Mouse (Mus musculus): ENCODE data around the gene Rnaset2a.
A peak's percentile ranks its signal among the peaks of the same experiment; 100 is the strongest.
"Not testable (repeated sequence)": the region's sequence is repeated elsewhere in the genome, so short reads cannot be mapped to it uniquely, and the experiment has no call there.

The Rnaset2a gene

DNA sequence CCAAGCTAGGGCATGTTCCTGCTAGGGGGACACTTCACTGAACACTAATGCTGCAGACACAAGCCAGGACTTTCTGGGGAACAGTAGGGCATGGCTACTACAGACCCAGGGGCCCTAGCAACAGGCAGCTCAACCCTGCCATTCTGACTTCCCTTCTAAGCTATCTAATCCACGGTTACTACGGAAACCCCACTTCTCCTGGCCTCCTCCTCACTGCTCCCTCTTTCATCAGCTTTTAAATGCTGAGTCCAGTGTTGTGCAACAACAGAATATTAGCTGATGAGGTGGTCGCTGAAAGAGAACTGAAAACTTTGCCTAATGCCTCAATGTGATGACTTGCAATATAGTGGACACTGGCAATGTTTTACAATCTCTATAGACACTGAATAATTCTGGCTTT, 7.7 kb downstream of the Rnaset2a start:
- peak; percentile 7 for DNase-seq (ENCODE audit: low read depth, low spot score)

DNA sequence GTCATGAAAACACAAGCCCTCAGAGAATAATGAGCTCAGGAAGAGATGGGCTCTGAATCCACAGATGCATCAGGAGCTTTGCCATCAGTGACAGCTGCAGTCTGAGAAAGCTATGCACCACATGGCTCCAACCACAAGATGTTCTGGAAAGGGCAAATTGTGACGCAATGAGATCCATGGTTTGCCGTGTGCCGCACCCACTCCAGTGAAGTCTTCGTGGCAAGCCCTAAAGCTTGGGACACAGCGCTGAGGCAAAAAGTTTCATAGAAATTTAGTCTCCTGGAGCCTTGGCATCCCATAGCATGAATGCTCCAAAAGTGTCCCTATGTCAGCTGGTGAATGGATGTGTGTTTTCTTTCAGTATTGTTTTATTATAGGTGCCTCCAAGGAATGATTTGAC, 9.8 kb downstream of the Rnaset2a start:
- DNase-seq (ENCODE audit: low read depth, low spot score) = not testable (repeated sequence)

DNA sequence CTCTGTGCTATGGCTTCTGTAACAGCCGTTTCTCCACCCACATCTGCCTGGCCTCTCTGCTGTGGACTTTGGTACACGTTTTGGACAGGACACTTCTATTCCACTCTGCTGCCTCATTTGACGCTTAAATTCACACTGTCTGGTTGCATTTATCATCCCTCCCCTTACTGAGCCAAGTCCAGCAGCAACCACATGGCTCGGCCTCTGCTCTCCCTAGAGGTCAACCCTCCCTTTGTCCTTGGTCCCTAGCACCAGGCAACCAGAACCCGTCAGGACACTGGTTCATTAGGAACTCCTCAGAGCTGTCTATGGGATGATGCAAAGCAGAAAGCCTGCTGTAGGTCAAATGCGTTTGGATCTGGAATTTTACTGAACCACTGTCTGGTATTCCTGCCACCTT, 17.0 kb downstream of the Rnaset2a start:
- not testable (repeated sequence) for DNase-seq (ENCODE audit: low read depth, low spot score)

DNA sequence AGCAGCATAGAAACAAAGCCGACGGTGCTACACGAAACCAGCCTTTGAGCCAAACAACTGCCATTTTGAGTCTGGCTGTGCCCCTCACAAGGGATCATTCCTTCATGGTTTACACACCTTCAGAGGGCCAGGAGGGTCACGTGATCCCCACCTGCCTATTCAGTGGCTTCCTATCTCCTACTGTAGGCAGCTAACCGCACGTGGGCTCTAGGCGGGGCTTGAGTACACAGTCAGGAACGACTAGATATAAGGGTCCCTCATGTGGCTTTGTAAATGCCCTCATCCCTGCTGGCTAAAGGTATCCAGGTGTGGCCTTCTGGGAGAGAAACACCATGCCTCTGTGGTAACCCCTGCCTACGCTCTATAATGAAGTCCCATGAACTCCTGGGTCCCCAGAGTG, 18.3 kb downstream of the Rnaset2a start:
- not testable (repeated sequence) for DNase-seq (ENCODE audit: low read depth, low spot score)

DNA sequence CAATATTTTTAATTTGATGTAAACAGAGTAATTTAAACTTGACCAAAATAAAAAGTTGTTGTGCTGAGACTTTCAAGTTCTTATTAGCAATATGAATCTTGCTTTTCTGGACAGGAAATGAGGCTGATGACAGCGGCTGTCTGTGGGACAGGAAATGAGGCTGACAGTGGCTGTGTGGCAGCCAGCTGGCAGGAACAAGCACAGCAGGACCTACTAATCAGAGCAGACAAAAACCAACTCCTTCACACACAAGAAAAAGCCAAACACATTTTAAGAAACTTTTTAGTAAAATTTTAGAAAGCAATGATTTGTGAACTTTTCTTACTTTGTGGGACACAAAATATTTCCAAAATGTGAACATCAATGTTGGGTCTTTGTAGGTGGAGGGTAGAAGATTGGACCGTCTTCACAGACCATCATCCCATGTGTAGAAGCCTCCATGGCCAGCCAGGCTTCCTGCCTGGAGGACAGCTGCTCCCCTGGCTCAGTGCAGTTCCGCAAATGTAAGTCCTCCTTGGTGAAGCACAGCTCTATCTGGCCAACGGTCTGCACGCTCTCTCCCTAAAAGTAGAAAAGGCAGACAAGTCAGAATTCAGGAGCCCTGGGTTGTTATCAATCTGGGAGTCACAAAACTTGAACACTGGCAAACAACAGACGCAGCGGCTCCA, 19.4 kb downstream of the Rnaset2a start:
- DNase-seq (ENCODE audit: low read depth, low spot score) = not testable (repeated sequence)

DNA sequence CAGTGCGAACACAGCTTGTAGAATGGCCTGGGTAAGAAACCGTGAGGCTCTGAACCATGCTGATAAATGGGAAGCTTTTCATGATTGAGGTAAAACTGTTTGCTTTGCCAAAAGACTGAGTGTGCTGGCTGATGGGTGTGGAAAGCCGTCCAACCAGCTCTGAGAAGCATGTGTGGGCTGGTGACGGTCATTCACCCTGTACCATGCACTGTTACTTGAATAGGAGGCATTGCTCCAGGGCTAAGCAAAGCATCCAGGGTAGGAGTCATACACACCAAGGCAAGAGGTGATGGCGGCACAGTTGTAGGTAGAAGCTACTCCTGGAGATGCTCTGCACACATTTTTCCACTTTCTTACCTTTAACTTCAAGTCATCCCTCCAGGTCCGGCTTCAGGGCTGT, 23.3 kb downstream of the Rnaset2a start:
- not testable (repeated sequence) for DNase-seq (ENCODE audit: low read depth, low spot score)

DNA sequence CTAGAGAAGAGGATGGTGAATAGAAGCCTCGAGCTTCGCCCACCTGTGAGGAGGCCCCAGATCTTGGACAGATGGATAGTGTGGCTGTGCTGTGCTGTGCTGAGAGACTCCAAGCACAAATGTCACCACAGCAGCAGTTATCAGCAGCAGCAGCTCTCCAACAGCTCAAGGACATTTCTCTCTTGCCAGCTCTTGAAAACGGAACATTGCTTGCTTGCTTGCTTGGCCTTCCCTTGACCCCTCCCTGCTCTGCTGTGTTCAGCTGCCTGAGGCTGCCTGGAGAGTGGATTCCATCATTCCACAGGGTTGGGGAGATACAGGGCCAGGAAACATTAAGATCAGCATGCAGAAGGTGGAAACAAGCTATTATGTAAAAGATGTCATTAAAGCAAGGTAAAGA, 24.9 kb downstream of the Rnaset2a start:
- DNase-seq (ENCODE audit: low read depth, low spot score) = not testable (repeated sequence)

DNA sequence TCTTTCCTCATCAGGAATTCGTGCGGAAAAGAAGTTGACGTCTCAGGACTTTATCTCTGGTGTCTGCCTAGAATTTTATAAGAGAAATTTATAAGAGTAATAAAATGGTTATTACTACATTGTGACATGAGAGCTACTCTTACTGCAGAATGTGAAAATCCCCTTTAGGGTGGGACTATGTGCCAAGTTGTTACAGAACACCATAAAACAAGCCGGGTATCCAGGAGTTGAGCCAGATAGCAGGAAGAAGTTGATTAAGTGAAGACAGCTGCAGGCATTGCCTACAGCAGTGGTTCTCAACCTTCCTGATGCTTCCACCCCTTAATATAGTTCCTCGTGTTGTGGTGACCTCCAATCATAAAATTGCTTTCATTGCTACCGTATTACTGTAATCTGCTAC, 31.0 kb downstream of the Rnaset2a start:
- DNase-seq (ENCODE audit: low read depth, low spot score) = not testable (repeated sequence)

DNA sequence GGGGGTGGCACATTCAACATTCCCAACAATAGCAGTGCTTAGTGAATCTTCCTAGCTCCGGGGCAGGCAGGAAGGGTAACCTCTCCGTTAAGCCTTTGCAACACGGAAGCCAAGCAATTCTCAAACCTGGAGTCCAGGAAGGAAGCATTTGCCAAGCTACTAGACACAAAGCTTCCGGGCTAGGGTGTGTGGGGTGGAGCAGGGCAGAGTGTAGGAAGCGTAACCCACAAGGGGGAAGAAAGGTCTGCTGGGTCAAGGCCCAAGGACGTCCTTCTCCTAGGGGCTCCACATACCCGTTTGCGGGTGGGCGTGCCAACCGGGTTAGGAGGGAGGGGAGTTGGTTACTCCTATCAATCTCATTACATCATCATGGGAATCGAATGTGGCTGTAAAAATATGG, 31.5 kb downstream of the Rnaset2a start:
- not testable (repeated sequence) for DNase-seq (ENCODE audit: low read depth, low spot score)

DNA sequence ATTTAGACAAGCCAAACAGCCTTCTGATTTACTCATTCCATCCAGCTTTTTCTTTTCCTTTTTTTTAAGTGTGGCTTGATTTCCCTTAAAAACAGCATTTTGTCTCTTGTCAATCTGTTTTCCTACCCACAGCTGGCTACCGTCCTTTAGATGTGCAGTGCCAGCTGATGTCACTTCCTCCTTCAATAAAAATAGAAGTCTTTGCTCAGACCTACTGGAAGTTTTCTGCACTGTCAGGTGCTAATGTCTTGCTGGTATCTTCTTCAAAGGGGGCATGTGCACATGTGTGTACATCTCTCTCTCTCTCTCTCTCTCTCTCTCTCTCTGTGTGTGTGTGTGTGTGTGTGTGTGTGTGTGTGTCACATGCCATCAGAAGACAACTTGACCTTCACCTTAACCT, 35.7 kb downstream of the Rnaset2a start:
- not testable (repeated sequence) for DNase-seq (ENCODE audit: low read depth, low spot score)

DNA sequence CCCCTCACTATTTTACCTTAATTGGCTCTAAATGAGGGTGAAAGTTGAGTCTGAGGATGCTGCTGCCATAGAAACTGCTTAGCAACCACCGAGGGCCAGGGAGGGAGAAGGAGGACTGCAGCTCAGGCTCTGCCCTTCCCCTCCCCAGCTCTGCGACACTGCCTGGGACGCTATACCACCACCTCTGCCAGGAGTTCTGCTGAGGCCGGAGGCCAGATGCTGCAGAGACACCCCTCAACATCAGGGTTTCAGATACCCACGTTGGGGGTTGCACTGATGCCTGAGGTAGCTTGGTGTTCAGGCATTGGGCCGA, 46.6 kb downstream of the Rnaset2a start:
- DNase-seq (ENCODE audit: low read depth, low spot score) = not testable (repeated sequence)

DNA sequence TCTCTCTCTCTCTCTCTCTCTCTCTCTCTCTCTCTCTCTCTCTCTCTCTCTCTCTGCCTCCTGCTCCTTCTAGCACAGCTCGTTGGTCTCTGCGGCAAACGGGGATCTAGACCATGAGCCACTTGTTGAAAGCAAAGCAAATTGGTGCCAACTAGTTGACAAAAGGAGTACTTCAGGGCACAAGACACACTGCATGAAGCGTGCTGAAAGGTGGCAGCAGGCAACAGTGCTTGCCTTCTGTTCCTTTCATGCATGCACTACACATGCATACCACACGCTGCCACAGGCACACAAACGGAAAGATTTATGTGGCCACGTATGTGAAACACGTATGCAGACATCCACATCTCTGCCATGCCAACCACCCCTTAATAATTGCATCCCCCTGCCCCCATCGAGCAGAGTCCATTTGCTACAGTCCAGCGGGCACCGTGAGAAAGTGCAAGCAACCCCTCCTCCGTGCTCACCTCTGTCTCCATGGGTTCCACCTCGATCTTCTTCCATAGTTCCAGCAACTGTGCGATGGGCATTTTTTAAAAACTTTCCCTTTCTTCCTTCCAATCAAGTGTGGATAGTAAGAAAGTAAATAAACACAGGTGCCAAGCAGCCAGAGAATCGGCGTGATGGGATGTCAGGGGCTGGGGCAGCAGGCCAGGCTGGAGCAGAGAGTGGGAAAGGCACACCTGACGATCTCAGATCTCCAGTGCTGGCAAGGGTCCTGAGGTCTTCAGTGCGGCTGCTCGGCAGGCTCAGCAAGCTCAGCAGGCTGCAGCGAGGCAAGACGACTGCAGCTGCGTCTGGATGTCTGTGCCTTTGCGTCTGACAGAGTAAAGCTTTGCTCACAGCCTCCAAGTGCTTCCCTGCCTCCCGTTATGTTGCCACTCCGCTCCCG, 47.2 kb downstream of the Rnaset2a start:
- not testable (repeated sequence) for DNase-seq (ENCODE audit: low read depth, low spot score)

DNA sequence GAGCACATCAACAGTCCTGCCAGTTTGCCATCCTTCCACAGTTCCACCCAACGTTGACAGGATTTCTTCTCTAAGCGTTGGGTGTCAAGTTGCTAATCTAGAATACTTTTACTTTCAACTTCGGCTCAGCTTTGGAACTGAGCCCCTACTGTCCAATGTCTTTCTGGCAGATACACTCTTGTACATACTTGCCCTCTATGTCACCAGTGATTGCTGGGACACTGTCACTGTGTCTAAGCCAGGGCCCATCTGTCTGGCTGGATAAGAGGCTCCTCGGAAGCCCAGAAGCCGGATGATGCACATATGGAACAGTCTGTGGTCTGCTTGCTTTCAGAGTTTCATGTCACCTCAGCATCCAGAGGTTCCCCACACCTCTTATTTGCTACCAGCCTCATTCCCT, 51.7 kb downstream of the Rnaset2a start:
- not testable (repeated sequence) for DNase-seq (ENCODE audit: low read depth, low spot score)

DNA sequence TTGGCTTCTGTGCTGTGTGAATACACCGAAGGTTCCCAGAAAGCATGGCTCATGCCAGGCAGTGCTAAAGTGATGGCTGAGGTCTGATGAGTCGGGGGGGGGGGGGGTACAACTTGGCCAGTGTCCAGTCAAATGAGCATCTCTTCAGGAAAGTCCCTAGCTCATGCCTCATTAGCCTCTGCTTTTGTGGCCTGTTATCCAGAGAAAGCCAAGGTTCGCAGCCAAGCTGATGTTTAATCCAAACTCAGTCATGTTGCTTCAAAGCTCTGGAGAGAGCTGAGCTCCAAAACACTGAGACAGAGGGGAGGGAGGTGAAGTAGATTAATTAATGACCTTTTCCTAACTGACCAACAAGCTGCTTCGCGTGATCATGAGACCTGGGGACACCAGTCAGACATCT, 52.2 kb downstream of the Rnaset2a start:
- not testable (repeated sequence) for DNase-seq (ENCODE audit: low read depth, low spot score)

DNA sequence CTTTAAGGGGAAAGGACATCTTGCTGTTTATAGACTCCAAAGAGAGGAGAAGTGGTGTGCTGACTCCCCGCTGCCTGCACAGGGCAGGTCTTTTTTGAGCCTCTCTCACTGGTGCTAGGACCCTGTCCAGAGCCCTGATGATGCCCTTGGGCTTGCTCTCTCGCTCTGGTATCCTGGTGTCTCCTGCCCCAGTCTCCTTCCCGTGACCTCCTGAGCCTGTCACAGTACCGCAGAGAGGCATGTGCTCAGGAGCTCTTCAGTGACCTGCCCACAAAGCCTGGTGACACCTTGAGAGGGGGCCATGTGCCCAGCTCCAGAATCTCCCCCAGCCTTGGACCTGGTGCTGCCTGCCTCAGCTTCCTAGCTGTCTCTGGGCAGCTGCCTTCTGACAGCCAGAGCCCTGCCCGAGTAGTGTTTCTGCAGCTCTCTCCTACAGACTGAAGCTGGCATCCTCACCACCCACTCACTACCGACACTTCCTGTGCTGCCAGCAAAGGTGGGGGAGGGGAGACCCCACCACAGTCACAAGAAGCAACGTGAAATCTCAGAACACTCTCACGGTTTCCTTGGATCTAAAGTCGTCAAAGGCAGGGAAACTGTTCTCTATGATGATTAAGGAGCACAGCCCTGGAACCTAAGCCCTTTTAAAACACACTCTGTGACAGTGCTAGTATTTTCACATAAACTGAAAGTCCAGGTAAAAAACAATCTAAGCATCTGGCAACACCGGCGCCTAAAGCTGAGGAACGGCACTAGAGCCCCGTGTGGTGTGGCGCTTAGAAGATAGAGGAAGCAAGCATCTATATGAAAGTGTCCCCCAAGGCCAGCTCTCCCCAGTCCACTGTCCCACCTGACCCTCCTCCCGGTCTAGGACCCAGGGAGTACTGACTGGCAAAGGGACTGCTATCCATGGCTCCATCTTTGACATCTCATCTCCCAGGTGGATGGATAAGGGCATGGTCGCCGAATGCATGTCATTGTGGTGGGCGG, 55.1 kb downstream of the Rnaset2a start:
- DNase-seq (ENCODE audit: low read depth, low spot score) = not testable (repeated sequence)

DNA sequence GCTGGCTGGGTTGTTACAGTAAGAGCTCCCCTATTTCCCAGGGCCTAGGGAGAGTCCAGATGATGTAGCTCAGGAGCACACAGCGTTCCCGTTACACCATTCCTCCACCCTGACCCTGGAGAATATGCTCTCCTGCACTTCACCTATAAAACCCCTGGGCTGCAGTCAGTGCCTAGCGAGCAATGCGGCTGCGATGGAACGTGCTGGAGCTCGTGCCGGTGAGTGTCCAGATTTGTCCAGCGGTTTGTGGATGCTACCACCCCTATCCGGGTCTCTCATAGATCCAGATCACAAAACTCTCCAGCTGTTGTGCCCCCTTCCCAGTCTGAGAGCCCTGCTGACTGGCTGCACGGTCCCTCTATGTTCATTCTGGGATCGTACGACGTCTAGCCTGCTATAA, 56.6 kb downstream of the Rnaset2a start:
- DNase-seq (ENCODE audit: low read depth, low spot score) = not testable (repeated sequence)

DNA sequence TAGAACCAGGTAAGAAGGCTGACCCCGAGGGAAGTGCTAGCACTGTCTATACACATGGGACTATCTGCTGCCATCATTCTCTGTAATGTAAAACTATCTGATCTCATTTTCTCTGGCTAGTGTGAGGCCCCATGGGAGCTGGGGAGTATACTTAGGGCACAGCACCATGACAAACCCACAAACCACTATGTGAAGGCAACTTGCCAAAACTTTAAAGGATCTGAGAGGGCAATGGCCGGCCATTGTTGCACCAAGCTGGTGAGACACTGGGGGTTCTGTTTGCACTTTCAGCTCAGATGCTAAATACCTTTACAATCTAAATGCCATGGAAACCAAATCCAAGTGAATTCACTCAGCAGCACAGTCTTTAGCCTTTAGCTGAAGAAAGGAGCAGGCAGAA, 78.0 kb downstream of the Rnaset2a start:
- DNase-seq (ENCODE audit: low read depth, low spot score) = not testable (repeated sequence)
